Mouse (Mus musculus): Measurements from ENCODE around the gene Olfr1221.
"Not testable (repeated sequence)": the region's sequence is repeated elsewhere in the genome, so short reads cannot be mapped to it uniquely, and the experiment has no call there.

Olfr1221 gene

DNA sequence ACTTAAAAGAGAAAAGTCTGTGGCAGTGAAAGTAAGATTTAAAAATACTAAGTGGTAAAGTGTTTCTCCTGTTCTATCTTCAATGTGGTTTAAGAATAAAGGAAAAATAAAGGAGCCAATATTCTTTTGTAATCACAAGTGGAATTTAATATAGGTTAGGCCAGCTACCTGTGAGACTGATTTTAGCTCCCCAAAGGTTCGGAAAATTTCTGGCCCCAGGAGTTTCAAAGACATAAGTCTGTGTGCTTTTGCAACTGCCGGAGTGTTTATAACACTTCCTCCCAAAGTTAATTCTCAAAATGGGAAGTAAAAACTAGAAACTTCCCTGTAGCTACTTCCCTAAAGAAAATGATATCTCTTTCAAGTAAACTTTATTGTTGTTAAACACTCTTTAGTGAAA is at the start of gene Olfr1221:
Gene Olfr1221, minus strand, starts transcription at position 101 of the 400 bp plus-strand sequence.
- H3K36me3 ChIP-seq (ENCODE audit: insufficient read depth, low read length), result no peaks in the 10 kb centered on the region
- no peaks in the 10 kb centered on the region for H3K27me3 ChIP-seq (ENCODE audit: insufficient read depth, low read length)
- H3K9me3 ChIP-seq (ENCODE audit: low read length), result no peaks in the 10 kb centered on the region
- no peaks in the 10 kb centered on the region for H3K4me1 ChIP-seq (replicated peaks; ENCODE audit: low read depth, low read length)
- TF ChIP-seq POU5F1 (IDR thresholded peaks at IDR 0.05; ENCODE audit: borderline replicate concordance, low read length) (no peak), NANOG (IDR thresholded peaks at IDR 0.05; ENCODE audit: borderline replicate concordance, low read length) (no peak), CTCF (conservative IDR thresholded peaks at IDR 0.05; ENCODE audit: low read length) (no peak)
- H3K4me3 ChIP-seq (replicated peaks; ENCODE audit: low read length), result no peak within 1 kb of the TSS

DNA sequence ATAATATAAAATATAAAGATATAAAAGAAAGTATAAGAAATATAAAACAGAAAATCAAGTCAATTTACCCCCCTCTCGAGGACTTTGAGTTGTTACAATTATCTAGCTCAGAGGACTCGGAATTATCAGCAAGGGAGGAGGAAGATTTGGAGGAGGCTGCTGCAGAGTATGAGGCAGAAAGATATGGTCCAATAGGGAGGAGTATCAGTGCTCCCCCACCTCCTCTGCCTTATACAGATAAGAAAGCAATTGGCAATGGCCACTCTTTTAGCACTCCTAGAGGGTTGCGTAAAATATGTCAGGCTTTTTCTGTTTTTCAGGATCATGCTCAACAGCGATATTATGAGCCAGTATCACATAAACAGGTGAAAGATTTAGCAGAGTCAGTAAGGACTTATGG is 47.6 kb upstream of the Olfr1221 start:
- H3K9me3 ChIP-seq (ENCODE audit: low read length), result peaks cover 27% of the 10 kb centered on the region
- H3K4me1 ChIP-seq (replicated peaks; ENCODE audit: low read depth, low read length); H3K27me3 ChIP-seq (ENCODE audit: insufficient read depth, low read length); H3K36me3 ChIP-seq (ENCODE audit: insufficient read depth, low read length); H3K4me3 ChIP-seq (replicated peaks; ENCODE audit: low read length): not testable (repeated sequence)

DNA sequence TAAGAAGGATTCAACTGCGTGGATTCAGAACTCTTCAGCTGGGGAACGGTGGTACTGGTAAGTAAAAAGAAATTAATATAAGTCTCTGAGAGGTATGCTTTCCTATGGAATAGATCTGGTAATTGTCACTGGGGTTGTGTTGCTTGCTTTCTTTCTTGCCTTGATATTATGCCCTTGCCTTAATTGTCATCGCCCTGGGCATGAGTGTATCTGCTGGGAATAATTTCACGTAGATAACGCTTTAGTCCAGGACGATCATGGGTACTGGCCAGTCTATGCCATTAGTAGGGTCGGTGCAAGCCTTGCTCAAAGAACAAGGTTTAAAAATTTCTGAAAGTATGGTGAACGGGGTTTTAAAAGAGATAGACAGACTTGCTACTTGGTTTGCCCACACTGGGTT is 46.9 kb upstream of the Olfr1221 start, which contains the start of gene Olfr1224-ps1:
Gene Olfr1224-ps1, minus strand, starts transcription at position 101 of the 400 bp plus-strand sequence.
- not testable (repeated sequence) for H3K27me3 ChIP-seq (ENCODE audit: insufficient read depth, low read length); H3K36me3 ChIP-seq (ENCODE audit: insufficient read depth, low read length); H3K4me3 ChIP-seq (replicated peaks; ENCODE audit: low read length); H3K4me1 ChIP-seq (replicated peaks; ENCODE audit: low read depth, low read length)
- peaks cover 27% of the 10 kb centered on the region for H3K9me3 ChIP-seq (ENCODE audit: low read length)

DNA sequence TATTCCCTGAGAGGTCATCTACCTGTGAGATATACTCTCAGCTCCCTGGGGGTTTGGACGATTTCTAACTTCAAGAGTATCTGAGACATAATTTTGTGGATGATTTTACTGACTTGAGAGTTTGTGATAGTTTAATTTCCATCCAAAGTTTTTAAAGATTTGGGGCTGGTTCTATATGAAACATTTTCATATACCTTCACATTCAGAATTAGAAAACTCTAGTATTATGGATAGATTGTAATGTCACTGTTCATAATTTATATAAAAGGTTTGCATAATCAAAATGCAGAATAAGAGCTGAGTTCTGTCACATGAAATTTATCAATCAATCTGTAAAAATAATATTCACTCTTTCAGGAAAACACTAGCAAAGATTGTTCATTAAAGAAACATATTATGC is 34.4 kb upstream of the Olfr1221 start, which contains the start of gene Olfr1223:
Gene Olfr1223, minus strand, starts transcription at position 101 of the 400 bp plus-strand sequence.
- no peaks in the 10 kb centered on the region for H3K27me3 ChIP-seq (ENCODE audit: insufficient read depth, low read length)
- H3K4me3 ChIP-seq (replicated peaks; ENCODE audit: low read length), result no peak within 1 kb of the TSS
- H3K9me3 ChIP-seq (ENCODE audit: low read length), result no peaks in the 10 kb centered on the region
- TF ChIP-seq POU5F1 (IDR thresholded peaks at IDR 0.05; ENCODE audit: borderline replicate concordance, low read length) (no peak), CTCF (conservative IDR thresholded peaks at IDR 0.05; ENCODE audit: low read length) (no peak), NANOG (IDR thresholded peaks at IDR 0.05; ENCODE audit: borderline replicate concordance, low read length) (no peak)
- no peaks in the 10 kb centered on the region for H3K4me1 ChIP-seq (replicated peaks; ENCODE audit: low read depth, low read length)
- H3K36me3 ChIP-seq (ENCODE audit: insufficient read depth, low read length), result no peaks in the 10 kb centered on the region

DNA sequence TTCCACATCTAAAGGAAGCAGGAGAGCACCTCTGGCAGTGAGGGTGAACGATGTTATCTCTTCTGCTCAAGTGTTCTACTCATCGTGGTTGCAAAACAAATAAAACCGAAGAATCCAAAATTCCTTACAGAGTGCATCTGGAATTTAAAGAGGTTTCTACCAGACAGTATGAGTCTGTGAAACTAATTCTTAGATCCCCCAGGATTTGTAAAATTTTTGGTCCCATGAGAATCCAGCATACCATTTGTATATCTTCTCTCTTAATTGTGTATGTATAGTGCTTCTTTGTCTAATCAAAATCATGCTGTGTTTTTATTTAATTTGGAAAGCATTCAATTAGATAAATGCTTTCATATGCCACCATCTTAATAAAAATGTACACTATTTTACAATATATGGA is 15.9 kb upstream of the Olfr1221 start, which contains the start of gene Olfr1222:
Gene Olfr1222, minus strand, starts transcription at position 101 of the 400 bp plus-strand sequence.
- no peaks in the 10 kb centered on the region for H3K36me3 ChIP-seq (ENCODE audit: insufficient read depth, low read length)
- H3K4me1 ChIP-seq (replicated peaks; ENCODE audit: low read depth, low read length), result no peaks in the 10 kb centered on the region
- TF ChIP-seq CTCF (conservative IDR thresholded peaks at IDR 0.05; ENCODE audit: low read length), result no peak
- TF ChIP-seq POU5F1 (IDR thresholded peaks at IDR 0.05; ENCODE audit: borderline replicate concordance, low read length), result no peak
- no peak for TF ChIP-seq NANOG (IDR thresholded peaks at IDR 0.05; ENCODE audit: borderline replicate concordance, low read length)
- H3K4me3 ChIP-seq (replicated peaks; ENCODE audit: low read length), result no peak within 1 kb of the TSS
- H3K27me3 ChIP-seq (ENCODE audit: insufficient read depth, low read length), result no peaks in the 10 kb centered on the region
- no peaks in the 10 kb centered on the region for H3K9me3 ChIP-seq (ENCODE audit: low read length)

DNA sequence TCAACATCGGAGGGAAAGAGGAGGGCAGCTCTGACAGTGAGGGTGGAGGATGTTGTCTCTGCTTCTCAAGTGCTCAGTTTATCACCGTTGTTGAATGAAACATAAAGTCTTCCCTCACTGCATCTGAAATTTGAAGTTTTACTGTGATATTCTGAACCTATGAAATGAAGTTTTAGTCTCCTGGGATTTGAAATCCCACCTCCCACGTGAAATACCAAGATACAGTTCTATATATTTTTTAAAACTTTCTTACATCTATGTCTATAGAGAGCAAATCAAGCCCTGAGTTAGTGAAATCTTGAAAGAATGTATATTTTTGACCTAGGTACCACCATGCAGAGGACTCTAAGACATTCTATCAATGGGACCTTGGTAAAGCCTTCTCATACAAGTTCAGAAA is 10.3 kb downstream of the Olfr1221 start, which contains the start of gene Olfr1220:
Gene Olfr1220, minus strand, starts transcription at position 101 of the 400 bp plus-strand sequence.
- Histone ChIP-seq H3K36me3 (ENCODE audit: insufficient read depth, low read length) (no peaks in the 10 kb centered on the region), H3K4me1 (replicated peaks; ENCODE audit: low read depth, low read length) (no peaks in the 10 kb centered on the region), H3K9me3 (ENCODE audit: low read length) (peaks cover 12% of the 10 kb centered on the region; the same call in 1 of the 2 replicates), H3K27me3 (ENCODE audit: insufficient read depth, low read length) (no peaks in the 10 kb centered on the region), H3K4me3 (replicated peaks; ENCODE audit: low read length) (no peak within 1 kb of the TSS)
- TF ChIP-seq CTCF (conservative IDR thresholded peaks at IDR 0.05; ENCODE audit: low read length) (no peak), NANOG (IDR thresholded peaks at IDR 0.05; ENCODE audit: borderline replicate concordance, low read length) (no peak), POU5F1 (IDR thresholded peaks at IDR 0.05; ENCODE audit: borderline replicate concordance, low read length) (no peak)

DNA sequence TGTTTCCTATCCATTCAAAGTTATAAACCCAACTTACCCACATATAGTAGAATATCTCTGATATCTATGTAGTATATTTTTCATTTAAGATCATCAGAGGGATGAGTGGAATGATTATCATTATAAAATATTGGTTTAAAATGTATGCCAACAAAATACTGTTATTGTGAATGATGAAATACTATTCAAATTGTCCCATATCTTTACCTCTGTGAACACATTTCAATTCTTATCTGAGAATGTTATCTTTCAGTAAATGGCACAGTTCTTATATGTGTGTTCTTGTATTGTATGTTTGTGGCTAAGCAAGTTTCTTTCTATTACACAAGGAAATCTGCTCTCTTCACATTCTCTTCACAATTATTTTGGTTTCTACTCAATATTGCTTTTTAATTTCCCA is 11.4 kb downstream of the Olfr1221 start:
- no peaks in the 10 kb centered on the region for H3K4me1 ChIP-seq (replicated peaks; ENCODE audit: low read depth, low read length)
- H3K36me3 ChIP-seq (ENCODE audit: insufficient read depth, low read length), result no peaks in the 10 kb centered on the region
- TF ChIP-seq CTCF (conservative IDR thresholded peaks at IDR 0.05; ENCODE audit: low read length) (no peak), POU5F1 (IDR thresholded peaks at IDR 0.05; ENCODE audit: borderline replicate concordance, low read length) (no peak), NANOG (IDR thresholded peaks at IDR 0.05; ENCODE audit: borderline replicate concordance, low read length) (no peak)
- H3K27me3 ChIP-seq (ENCODE audit: insufficient read depth, low read length), result no peaks in the 10 kb centered on the region
- H3K9me3 ChIP-seq (ENCODE audit: low read length), result peaks cover 12% of the 10 kb centered on the region; the same call in 1 of the 2 replicates
- no peak overlapping the region for H3K4me3 ChIP-seq (replicated peaks; ENCODE audit: low read length)

DNA sequence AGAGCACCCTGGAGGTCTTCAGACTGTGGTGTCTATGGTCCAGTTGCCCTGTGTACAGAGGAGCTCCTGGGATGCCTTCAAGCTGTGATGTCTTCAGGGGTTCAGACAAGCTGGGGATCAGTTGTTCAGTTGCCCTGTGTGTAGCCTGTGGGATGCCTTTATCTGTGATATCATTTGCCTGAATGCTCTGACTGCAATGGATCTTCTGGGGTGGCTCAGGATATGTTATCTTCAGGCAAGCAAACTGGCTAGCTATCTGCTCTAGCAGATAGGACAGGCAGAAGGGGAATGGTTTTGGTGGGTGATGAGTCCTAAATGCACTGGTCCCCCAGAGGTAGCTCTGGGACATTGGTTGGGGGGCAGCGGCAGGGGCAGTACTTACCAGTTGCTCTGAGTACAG is 23.2 kb downstream of the Olfr1221 start:
- H3K27me3 ChIP-seq (ENCODE audit: insufficient read depth, low read length), result no peaks in the 10 kb centered on the region
- no peaks in the 10 kb centered on the region for H3K4me1 ChIP-seq (replicated peaks; ENCODE audit: low read depth, low read length)
- TF ChIP-seq CTCF (conservative IDR thresholded peaks at IDR 0.05; ENCODE audit: low read length), result no peak
- no peaks in the 10 kb centered on the region for H3K36me3 ChIP-seq (ENCODE audit: insufficient read depth, low read length)
- no peak overlapping the region for H3K4me3 ChIP-seq (replicated peaks; ENCODE audit: low read length)
- no peaks in the 10 kb centered on the region for H3K9me3 ChIP-seq (ENCODE audit: low read length)

DNA sequence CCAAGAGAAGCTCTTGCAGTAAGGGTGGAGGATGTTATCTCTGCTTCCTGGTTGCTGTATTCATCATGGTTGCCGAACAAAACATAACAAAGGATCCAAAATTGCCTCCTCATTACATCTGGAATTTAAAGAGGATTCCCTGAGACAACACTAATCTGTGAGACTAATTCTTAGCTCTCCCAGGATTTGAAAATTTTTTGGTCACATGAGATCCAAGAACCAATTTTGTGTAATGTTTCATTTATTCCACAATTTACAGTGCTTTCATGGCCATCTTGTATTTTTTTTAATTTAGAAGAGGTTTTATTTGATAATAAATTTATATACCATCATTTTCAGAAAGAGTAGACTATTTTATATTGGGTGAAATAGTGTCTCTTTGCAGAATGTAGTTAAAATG is 33.7 kb downstream of the Olfr1221 start, which contains the start of gene Olfr1219:
Gene Olfr1219, minus strand, starts transcription at position 101 of the 400 bp plus-strand sequence.
- H3K4me1 ChIP-seq (replicated peaks; ENCODE audit: low read depth, low read length), result no peaks in the 10 kb centered on the region
- H3K27me3 ChIP-seq (ENCODE audit: insufficient read depth, low read length), result no peaks in the 10 kb centered on the region
- TF ChIP-seq POU5F1 (IDR thresholded peaks at IDR 0.05; ENCODE audit: borderline replicate concordance, low read length) (no peak), NANOG (IDR thresholded peaks at IDR 0.05; ENCODE audit: borderline replicate concordance, low read length) (no peak), CTCF (conservative IDR thresholded peaks at IDR 0.05; ENCODE audit: low read length) (no peak)
- H3K36me3 ChIP-seq (ENCODE audit: insufficient read depth, low read length), result no peaks in the 10 kb centered on the region
- H3K9me3 ChIP-seq (ENCODE audit: low read length), result peaks cover 13% of the 10 kb centered on the region
- no peak within 1 kb of the TSS for H3K4me3 ChIP-seq (replicated peaks; ENCODE audit: low read length)

Data from E14TG2a.4 (cell line).